Mouse (Mus musculus) lung, embryonic 16.5 days (tissue): ENCODE measurements at regions not wholly inside any gene's neighbourhood (a gene's known extent, or its start where the extent isn't known, plus 50 kb on each side); places are given as distances from the start of the nearest gene placed in this dataset.

Source experiments
- ATAC-seq: fragments of 200-750 bp; cut with Nextera tagmentation; 2 replicates; pipeline ENCODE4 v1.8.0; 2017; ENCODE audit warnings: low read depth, mild to moderate bottlenecking, moderate library complexity
- H3K27ac ChIP-seq: fragments of 300-500 bp; sonication (generic); 2 replicates; pipeline ENCODE4 v1.5.1; 2014; ENCODE audit warnings: mild to moderate bottlenecking, control low read depth, low read length
- H3K27me3 ChIP-seq: fragments of 300-500 bp; sonication (generic); 2 replicates; pipeline ENCODE4 v1.6.1; 2014; ENCODE audit warnings: low read depth, low read length, mixed read lengths; ENCODE audit not compliant: control insufficient read depth, insufficient read depth
- H3K36me3 ChIP-seq: fragments of 300-500 bp; sonication (generic); 2 replicates; pipeline ENCODE4 v1.6.1; 2014; ENCODE audit warnings: low read length; ENCODE audit not compliant: control insufficient read depth, insufficient read depth
- H3K4me1 ChIP-seq: fragments of 300-500 bp; sonication (generic); replicated peaks from 2 replicates; pipeline ENCODE4 v1.6.1; 2014; ENCODE audit warnings: low read length, mixed read lengths; ENCODE audit not compliant: control insufficient read depth, insufficient read depth
- H3K4me2 ChIP-seq: fragments of 300-500 bp; sonication (generic); 2 replicates; pipeline ENCODE4 v1.6.1; 2014; ENCODE audit warnings: low read depth, low read length, control low read depth
- H3K4me3 ChIP-seq: fragments of 300-500 bp; sonication (generic); 2 replicates; pipeline ENCODE4 v1.5.1; 2014; ENCODE audit warnings: mild to moderate bottlenecking, low read length, control low read depth
- H3K9ac ChIP-seq: fragments of 300-500 bp; sonication (generic); 2 replicates; pipeline ENCODE4 v1.6.1; 2014; ENCODE audit warnings: low read length, control low read depth
- H3K9me3 ChIP-seq: fragments of 300-500 bp; sonication (generic); 2 replicates; pipeline ENCODE4 v1.6.1; 2016; ENCODE audit warnings: low read length; ENCODE audit not compliant: control insufficient read depth
- WGBS: fragments of 180-500 bp; shearing (Covaris S2); extraction: QIAGEN DNeasy Blood & Tissue Kit; methylation state at CpG from one replicate; pipeline ENCODE4 v1.1.7; 2014; 5-methylcytosine and 5-hydroxymethylcytosine counted together

DNA sequence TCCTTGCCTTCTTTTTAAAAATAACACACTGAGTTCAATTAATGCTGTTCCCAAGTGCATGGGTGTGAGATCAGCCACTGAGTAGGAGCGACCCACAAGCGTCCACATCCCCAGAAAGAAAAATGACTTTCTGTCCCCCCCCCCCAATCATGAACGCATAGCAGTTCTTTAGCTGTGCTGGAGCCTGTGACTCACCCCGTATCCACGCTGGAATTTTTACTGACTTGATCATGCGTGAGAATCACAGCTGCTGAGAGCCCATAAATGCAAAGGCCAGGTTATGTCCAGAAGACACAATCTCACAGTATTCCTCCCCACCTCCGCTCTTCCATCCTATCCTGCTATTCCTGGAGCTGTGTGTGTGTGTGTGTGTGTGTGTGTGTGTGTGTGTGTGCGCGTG lies 53.3 kb downstream of the Fos start:
- H3K27ac ChIP-seq: no peak overlapping the region
- no peak overlapping the region for H3K9ac ChIP-seq
- no peaks in the 10 kb centered on the region for H3K36me3 ChIP-seq
- no peak overlapping the region for H3K4me3 ChIP-seq
- no peaks in the 10 kb centered on the region for H3K27me3 ChIP-seq
- H3K4me2 ChIP-seq: no peak overlapping the region
- 79% methylated on average over 9 of the region's 9 CpGs for WGBS
- no peak for ATAC-seq
- H3K4me1 ChIP-seq: peaks cover 8% of the 10 kb centered on the region
- H3K9me3 ChIP-seq: no peaks in the 10 kb centered on the region; the same call in 1 of the 2 replicates

- H3K4me2 ChIP-seq: no peak overlapping the region
- no peaks in the 10 kb centered on the region; the same call in 1 of the 2 replicates for H3K27me3 ChIP-seq
- H3K4me1 ChIP-seq: peaks cover 16% of the 10 kb centered on the region
- no peak overlapping the region for H3K4me3 ChIP-seq
- H3K36me3 ChIP-seq: no peaks in the 10 kb centered on the region
- 93% methylated on average over 1 of the region's 1 CpGs for WGBS
- no peak for ATAC-seq
- H3K9ac ChIP-seq: no peak overlapping the region
- no peaks in the 10 kb centered on the region; the same call in 1 of the 2 replicates for H3K9me3 ChIP-seq
- H3K27ac ChIP-seq: peak overlapping the region; percentile 85
Observed at GRCm38 (mm10) chr12:85531638-85532037, 57.9 kb downstream of the Fos start.

GRCm38 (mm10) chr12:85532221-85532612 lies 58.5 kb downstream of the Fos start:
- Histone ChIP-seq H3K27ac (peak overlapping the region; percentile 85), H3K36me3 (no peaks in the 10 kb centered on the region), H3K4me1 (peaks cover 16% of the 10 kb centered on the region), H3K4me2 (no peak overlapping the region), H3K9ac (no peak overlapping the region), H3K9me3 (no peaks in the 10 kb centered on the region; the same call in 1 of the 2 replicates), H3K27me3 (no peaks in the 10 kb centered on the region; the same call in 1 of the 2 replicates), H3K4me3 (no peak overlapping the region)
- 47% methylated on average over 3 of the region's 3 CpGs for WGBS
- ATAC-seq: peak; percentile 71

- Histone ChIP-seq H3K4me3 (no peak overlapping the region), H3K27me3 (no peaks in the 10 kb centered on the region; the same call in 1 of the 2 replicates), H3K9ac (no peak overlapping the region), H3K4me2 (peak overlapping the region; percentile 10; the same call in 1 of the 2 replicates), H3K36me3 (no peaks in the 10 kb centered on the region), H3K4me1 (peaks cover 16% of the 10 kb centered on the region), H3K9me3 (no peaks in the 10 kb centered on the region; the same call in 1 of the 2 replicates), H3K27ac (peak overlapping the region; percentile 85)
- WGBS: 27% methylated on average over 14 of the region's 14 CpGs
- ATAC-seq: peak; percentile 94
Observed at GRCm38 (mm10) chr12:85532613-85533460, 59.1 kb downstream of the Fos start.

DNA sequence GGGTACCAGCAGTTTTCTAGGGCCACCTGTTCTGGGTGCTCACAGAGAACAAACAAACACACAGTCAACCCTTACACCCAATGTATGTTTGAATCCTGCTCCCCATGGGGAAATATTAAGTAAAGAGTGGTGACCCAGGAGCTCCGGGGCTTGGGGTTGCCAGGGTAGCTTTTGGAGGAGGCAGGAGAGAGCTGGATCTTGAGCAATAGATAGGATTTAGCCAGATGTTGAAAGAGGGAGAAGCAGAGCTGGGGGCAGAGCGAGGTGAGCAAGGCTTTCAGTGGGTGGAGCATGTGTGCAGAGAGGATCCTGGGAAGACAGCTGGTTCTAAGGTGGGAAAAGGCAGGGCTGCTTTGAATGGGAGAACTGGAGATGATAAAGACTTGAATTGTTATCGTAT lies 59.9 kb downstream of the Fos start:
- no peak for ATAC-seq
- Histone ChIP-seq H3K27ac (peak overlapping the region; percentile 74), H3K27me3 (no peaks in the 10 kb centered on the region; the same call in 1 of the 2 replicates), H3K9me3 (no peaks in the 10 kb centered on the region; the same call in 1 of the 2 replicates), H3K4me3 (no peak overlapping the region), H3K4me2 (no peak overlapping the region), H3K4me1 (peaks cover 16% of the 10 kb centered on the region), H3K36me3 (no peaks in the 10 kb centered on the region), H3K9ac (no peak overlapping the region)
- 77% methylated on average over 3 of the region's 3 CpGs for WGBS

- no peaks in the 10 kb centered on the region; the same call in 1 of the 2 replicates for H3K27me3 ChIP-seq
- H3K4me3 ChIP-seq: no peak overlapping the region
- no peak overlapping the region for H3K27ac ChIP-seq
- 28% methylated on average over 7 of the region's 7 CpGs for WGBS
- no peak overlapping the region for H3K4me2 ChIP-seq
- peaks cover 9% of the 10 kb centered on the region for H3K4me1 ChIP-seq
- no peaks in the 10 kb centered on the region for H3K9me3 ChIP-seq
- H3K9ac ChIP-seq: no peak overlapping the region
- ATAC-seq: no peak
- H3K36me3 ChIP-seq: no peaks in the 10 kb centered on the region
Observed at GRCm38 (mm10) chr12:85539423-85539822, 59.4 kb upstream of the Jdp2 start.

GRCm38 (mm10) chr12:85541153-85541552 lies 57.7 kb upstream of the Jdp2 start:
- no peak overlapping the region for H3K4me3 ChIP-seq
- H3K27me3 ChIP-seq: no peaks in the 10 kb centered on the region; the same call in 1 of the 2 replicates
- ATAC-seq: peak; percentile 93
- no peak overlapping the region for H3K9ac ChIP-seq
- peaks cover 14% of the 10 kb centered on the region for H3K4me1 ChIP-seq
- H3K9me3 ChIP-seq: no peaks in the 10 kb centered on the region
- H3K27ac ChIP-seq: no peak overlapping the region
- H3K36me3 ChIP-seq: no peaks in the 10 kb centered on the region
- WGBS: 18% methylated on average over 3 of the region's 3 CpGs
- no peak overlapping the region for H3K4me2 ChIP-seq

DNA sequence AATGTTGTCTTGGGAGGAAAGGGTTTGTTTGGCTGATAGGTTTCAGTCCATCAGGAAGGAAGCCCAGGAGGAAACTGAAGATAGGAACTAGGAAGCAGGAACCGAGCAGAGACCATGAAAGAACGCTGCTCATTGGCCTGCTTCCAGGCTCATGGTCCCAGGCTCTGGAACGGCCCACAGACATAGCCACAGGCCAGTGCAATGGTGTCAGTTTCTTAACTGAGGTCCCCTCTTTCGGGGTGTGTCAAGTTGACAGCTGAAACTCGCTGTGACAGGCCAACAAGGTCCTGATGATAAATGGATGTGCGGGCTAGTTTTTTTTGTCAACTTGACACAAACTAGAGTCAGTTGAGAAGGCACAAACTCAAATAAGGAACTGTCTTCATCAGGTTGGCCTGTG lies 55.9 kb upstream of the Jdp2 start:
- no peaks in the 10 kb centered on the region for H3K9me3 ChIP-seq
- ATAC-seq: no peak
- 57% methylated on average over 6 of the region's 6 CpGs for WGBS

DNA sequence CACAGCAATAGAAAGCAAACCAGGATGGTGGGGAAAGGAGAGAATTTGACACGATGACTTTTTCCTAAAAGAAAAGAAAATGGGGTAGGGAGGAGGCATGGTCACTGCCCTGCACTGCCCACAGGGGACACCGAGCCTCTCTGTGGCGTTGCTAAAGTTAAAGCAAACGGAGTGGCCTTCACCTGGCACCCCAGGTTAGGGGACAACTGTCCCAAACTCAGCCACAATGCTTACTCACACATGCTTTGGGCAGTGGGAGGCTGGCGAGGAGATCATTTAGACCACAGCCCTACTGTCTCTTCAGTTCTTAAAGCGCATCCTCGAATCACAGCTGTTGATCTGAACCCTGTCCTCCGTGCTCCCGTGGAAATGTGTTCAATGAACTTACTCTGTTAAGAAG lies 55.3 kb upstream of the Jdp2 start:
- peaks cover 20% of the 10 kb centered on the region for H3K4me1 ChIP-seq
- H3K27me3 ChIP-seq: no peaks in the 10 kb centered on the region; the same call in 1 of the 2 replicates
- H3K9ac ChIP-seq: no peak overlapping the region
- 85% methylated on average over 9 of the region's 9 CpGs for WGBS
- no peak overlapping the region for H3K4me3 ChIP-seq
- ATAC-seq: no peak
- H3K36me3 ChIP-seq: no peaks in the 10 kb centered on the region
- no peaks in the 10 kb centered on the region for H3K9me3 ChIP-seq
- no peak overlapping the region for H3K27ac ChIP-seq
- H3K4me2 ChIP-seq: no peak overlapping the region

More for the DNA sequence above, 55.9 kb upstream of the Jdp2 start:
- no peak overlapping the region for H3K9ac ChIP-seq
- H3K4me1 ChIP-seq: peaks cover 14% of the 10 kb centered on the region
- H3K4me2 ChIP-seq: no peak overlapping the region
- no peaks in the 10 kb centered on the region for H3K36me3 ChIP-seq
- no peak overlapping the region for H3K27ac ChIP-seq
- H3K27me3 ChIP-seq: no peaks in the 10 kb centered on the region; the same call in 1 of the 2 replicates
- no peak overlapping the region for H3K4me3 ChIP-seq
